Mouse (Mus musculus): Measurements from ENCODE around the gene Pid1.

Gene Pid1

DNA sequence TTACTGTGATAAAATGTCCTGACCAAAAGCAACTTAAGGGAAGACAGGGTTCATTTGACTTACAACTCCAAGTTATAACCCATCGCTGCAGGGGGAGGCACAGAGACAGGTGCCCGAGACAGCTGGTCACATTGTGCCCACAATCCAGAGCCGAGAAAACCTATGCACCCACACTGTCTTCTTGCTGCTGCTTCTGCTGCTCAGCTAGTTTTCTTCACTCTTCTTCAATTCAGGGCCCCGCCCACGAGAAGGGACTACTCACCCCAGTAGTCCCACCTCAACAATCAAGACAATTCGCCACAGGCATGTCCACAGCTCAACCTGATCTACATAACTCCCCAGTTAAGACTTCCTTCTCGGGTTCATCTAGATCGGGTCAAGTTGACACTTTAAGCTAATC, at the start of gene Pid1:
Gene Pid1, minus strand, starts transcription at position 214 of the 400 bp plus-strand sequence.
- DNase-seq (ENCODE audit: low read depth, low spot score), result peak; percentile 51

DNA sequence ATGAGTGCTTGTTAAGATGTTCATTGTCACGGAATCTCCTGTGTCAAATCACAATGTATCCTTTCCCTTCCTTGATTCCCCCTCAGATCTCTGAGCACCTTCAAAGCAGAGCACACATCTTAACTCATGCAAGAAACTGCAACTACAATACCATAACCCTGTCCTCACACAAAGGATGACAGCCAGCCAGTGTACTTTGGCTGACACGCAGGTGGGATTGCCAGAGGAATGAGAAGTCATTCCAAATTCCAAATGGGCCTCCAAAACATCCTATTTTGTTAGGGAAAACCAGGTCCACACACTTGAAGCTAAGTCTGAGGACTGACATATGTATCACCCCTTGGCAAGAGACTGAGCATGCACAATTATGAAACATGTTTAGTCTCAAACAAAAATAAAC, 45.5 kb upstream of the Pid1 start:
- DNase-seq (ENCODE audit: low read depth, low spot score), result no peak

- DNase-seq (ENCODE audit: low read depth, low spot score), result no peak
Observed at GRCm38 (mm10) chr1:84408873-84409272, 44.9 kb upstream of the Pid1 start.

GRCm38 (mm10) chr1:84406891-84407290, 42.9 kb upstream of the Pid1 start:
- peak; percentile 62 for DNase-seq (ENCODE audit: low read depth, low spot score)

DNA sequence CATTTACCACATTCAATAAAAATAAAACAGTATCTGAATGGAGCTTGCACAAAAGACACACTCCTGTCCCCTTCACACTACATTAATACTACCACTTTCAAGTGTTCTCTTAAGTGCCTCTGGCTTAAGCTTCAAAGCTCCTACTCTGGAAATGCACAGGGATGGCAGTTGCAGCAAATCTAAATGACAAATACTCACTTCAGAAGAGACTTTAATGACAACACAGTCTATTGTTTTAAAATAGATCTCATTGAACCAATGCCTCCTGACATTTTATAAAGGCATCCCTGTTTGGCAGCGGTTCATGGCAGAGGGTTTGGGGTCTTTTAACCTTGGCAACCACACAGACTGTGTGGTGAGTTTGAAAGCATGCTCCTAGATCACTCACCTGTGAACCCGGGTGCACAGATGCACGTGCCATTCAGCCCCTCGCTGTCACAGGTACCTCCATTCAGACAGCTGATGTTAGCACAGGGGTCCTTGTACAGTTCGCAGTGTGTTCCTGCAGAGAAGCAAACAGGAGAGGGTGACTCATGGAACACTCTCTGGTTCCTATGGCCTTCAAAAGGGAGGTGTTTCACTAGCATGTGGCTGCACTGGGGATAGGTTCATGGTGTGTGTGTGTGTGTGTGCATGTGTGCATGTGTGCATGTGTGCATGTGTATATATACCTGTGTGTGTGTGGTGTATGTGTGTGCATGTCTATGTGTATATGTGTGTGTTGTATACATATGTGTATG, 41.7 kb upstream of the Pid1 start:
- DNase-seq (ENCODE audit: low read depth, low spot score), result no peak

DNA sequence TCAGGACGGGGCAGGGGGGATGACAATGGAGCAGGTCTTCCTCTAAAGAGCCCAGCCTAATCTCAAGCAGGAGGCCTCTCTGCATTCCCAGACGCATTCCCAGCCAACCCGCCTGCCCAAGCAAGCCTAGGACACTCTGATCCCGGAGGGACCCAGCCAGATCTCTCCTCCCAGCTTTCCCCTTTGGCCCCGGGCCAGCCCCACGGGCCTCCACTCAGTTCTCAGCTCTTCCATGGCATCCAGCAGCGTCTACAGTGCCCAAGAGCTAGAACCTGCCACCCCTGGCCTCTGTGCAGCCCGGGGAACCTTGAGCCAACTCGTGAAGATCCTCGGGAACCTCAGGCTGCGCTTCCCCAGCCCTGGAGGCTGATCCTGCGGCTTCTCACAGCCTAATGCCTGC, 40.9 kb upstream of the Pid1 start:
- no peak for DNase-seq (ENCODE audit: low read depth, low spot score)

- no peak for DNase-seq (ENCODE audit: low read depth, low spot score)
Observed at GRCm38 (mm10) chr1:84402154-84402553, 38.2 kb upstream of the Pid1 start.

DNA sequence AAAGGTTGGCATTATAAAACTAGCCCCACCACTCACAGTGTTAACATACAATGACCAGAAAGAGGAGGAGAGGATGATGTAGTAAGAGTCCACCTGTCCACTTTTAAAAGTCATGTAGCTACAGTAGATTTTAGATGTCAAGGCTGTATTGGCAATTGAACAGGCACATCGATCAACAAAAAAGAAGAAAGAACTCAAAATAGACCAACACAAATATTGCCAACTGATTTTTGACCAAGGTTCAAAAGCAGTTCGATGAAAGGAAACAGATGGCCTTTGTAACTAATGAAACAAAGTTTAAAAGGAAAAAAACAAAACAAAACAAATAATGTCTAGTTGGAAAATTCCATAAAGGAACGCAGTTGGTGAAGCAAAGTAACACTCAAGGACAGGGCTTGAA, 35.7 kb upstream of the Pid1 start:
- DNase-seq (ENCODE audit: low read depth, low spot score), result no peak

DNA sequence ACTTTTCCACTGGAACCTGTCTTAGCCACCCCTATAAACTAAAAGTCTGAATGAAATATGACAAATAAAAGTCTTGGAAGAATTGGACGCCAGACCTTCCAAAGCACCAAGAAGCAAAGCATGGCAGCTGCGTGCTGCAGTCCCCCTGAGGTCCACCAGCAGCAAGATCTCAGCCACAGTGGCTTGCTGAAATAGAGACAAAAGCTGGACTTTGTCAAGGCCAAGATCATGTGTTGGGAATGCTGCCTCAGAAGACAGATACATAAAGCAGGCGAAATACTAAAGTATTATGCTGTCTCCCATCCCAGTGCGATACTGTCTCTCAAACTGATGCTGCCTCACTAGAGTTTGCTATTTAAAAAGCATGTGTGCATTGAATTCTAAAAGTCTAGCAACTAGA, 35.1 kb upstream of the Pid1 start:
- no peak for DNase-seq (ENCODE audit: low read depth, low spot score)

DNA sequence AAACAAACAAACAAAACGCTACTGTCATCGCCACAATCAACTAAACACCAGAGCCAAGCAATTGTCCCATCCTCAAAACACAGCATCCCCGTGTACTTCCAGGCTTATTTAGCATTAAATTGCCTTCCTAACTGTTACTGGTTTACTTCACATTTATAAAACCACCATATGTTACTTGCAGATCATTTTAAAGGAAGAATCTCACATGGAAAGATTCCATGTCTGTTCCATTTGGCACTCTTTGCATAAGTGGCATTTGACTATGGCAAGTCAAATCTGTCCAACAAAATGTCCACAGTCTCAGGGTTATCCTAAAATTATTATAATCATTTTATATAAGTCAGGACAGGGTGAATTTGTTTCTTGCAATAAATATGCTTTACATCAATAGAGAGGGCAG, 32.8 kb upstream of the Pid1 start:
- DNase-seq (ENCODE audit: low read depth, low spot score), result peak; percentile 54

GRCm38 (mm10) chr1:84395928-84396327, 31.9 kb upstream of the Pid1 start:
- DNase-seq (ENCODE audit: low read depth, low spot score), result no peak

GRCm38 (mm10) chr1:84390961-84391360, 27.0 kb upstream of the Pid1 start:
- no peak for DNase-seq (ENCODE audit: low read depth, low spot score)

GRCm38 (mm10) chr1:84387616-84388015, 23.6 kb upstream of the Pid1 start:
- DNase-seq (ENCODE audit: low read depth, low spot score), result peak; percentile 69

DNA sequence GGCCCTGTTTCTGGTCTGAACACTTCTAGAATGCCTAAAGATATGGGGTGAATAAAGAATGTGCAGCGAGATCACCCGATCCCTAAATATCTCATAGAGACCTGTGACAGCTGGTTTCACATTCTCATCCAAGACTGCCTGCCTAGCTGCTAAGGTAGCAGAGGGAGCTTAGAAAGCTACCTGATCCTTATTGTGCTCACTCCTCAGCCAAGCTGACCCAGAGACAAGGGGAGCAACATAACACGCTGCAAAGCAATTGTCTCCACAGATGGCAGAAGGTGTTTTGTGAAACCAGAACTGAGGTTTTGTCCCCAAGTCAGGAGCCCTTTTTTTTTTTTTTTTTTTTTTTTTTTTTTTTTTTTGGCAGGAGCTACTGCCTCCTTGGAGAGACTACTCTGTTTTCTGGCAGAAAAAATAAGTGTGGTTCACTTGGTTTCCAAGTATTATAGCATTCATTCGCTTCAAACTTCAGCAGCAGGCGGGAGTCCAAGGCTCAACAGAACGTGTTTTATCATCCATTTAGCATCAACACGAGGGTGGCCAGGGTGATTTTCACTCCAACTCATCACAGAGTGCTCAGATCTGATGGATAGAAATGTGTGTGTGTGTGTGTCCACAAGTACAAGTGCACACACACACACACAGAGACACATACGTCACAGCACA, 22.6 kb upstream of the Pid1 start:
- peak; percentile 72 for DNase-seq (ENCODE audit: low read depth, low spot score)

GRCm38 (mm10) chr1:84382709-84383108, 18.7 kb upstream of the Pid1 start:
- DNase-seq (ENCODE audit: low read depth, low spot score), result no peak

- DNase-seq (ENCODE audit: low read depth, low spot score), result peak; percentile 31
Observed at GRCm38 (mm10) chr1:84382064-84382463, 18.1 kb upstream of the Pid1 start.

GRCm38 (mm10) chr1:84380895-84381294, 16.9 kb upstream of the Pid1 start:
- DNase-seq (ENCODE audit: low read depth, low spot score), result peak; percentile 13

- DNase-seq (ENCODE audit: low read depth, low spot score), result no peak
Observed at GRCm38 (mm10) chr1:84367733-84368132, 3.8 kb upstream of the Pid1 start.

GRCm38 (mm10) chr1:84366553-84366952, 2.6 kb upstream of the Pid1 start:
- DNase-seq (ENCODE audit: low read depth, low spot score), result peak; percentile 60

- no peak for DNase-seq (ENCODE audit: low read depth, low spot score)
Observed at GRCm38 (mm10) chr1:84362709-84363617, 1.0 kb downstream of the Pid1 start.

DNA sequence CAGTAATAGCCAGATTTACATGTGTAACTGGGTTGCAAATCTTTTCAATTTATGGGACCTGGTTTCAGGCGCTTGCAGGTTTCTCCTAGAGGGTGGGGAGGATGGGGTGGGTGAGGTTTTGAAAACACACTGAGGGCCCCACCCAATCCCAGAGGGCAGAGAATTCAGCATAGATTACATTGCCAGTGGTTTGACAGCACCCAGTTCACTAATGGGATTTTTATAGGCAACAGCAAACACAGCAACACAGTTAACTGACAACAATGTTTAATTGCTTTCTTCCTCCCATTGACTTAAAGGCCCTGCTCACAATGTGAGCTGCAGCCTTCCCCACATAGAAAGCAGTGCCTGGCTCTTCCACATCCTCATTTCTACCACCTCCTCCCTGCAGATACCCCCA, 1.8 kb downstream of the Pid1 start:
- no peak for DNase-seq (ENCODE audit: low read depth, low spot score)

DNA sequence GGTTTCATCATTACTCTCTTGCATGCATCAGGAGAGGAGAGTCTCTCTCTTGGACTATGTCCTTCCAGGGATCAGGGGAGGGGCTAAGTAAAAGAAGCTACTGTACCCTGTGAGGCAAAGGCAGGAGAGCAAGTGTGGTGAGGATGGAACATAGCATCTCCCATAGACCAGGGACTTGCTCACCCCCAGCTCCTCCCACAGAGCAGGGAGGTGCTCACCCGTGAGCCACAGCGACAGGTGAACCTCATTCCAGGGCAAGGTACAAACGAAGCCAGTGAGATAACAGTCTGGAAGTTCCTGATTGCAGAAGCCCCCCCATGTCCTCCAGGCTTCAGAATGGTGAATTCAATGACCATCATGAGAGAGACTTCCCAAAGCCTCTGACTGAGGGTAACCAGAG, 2.6 kb downstream of the Pid1 start:
- DNase-seq (ENCODE audit: low read depth, low spot score), result no peak
